Mouse (Mus musculus) limb, embryonic 10.5 days (tissue): ENCODE measurements at regions not wholly inside any gene's neighbourhood (a gene's known extent, or its start where the extent isn't known, plus 50 kb on each side); places are given as distances from the start of the nearest gene placed in this dataset.
"Not testable (repeated sequence)": the region's sequence is repeated elsewhere in the genome, so short reads cannot be mapped to it uniquely, and the experiment has no call there.

Experiments
- DNase-seq: peaks from one replicate; pipeline ENCODE4 v3.0.0-alpha.2; 2017; ENCODE audit warnings: low spot score
- H3K27ac ChIP-seq: fragments of 300-500 bp; sonication (generic); 2 replicates; pipeline ENCODE4 v1.5.1; 2016; ENCODE audit warnings: mild to moderate bottlenecking
- H3K27me3 ChIP-seq: fragments of 300-500 bp; sonication (generic); 2 replicates; pipeline ENCODE4 v1.6.1; 2016; ENCODE audit warnings: low read depth, mild to moderate bottlenecking; ENCODE audit not compliant: poor library complexity, severe bottlenecking
- H3K36me3 ChIP-seq: fragments of 300-500 bp; sonication (generic); 2 replicates; pipeline ENCODE4 v1.6.1; 2016; ENCODE audit warnings: mild to moderate bottlenecking, moderate library complexity
- H3K4me1 ChIP-seq: fragments of 300-500 bp; sonication (generic); 2 replicates; pipeline ENCODE4 v1.6.1; 2016
- H3K4me3 ChIP-seq: fragments of 300-500 bp; sonication (generic); 2 replicates; pipeline ENCODE4 v1.5.1; 2016; ENCODE audit warnings: mild to moderate bottlenecking, moderate library complexity
- H3K9me3 ChIP-seq: fragments of 300-500 bp; sonication (generic); replicated peaks from 2 replicates; pipeline ENCODE4 v1.6.1; 2016; ENCODE audit warnings: mild to moderate bottlenecking
- WGBS: fragments of 180-500 bp; shearing (Covaris S2); methylation state at CpG from one replicate; pipeline ENCODE4 v1.1.7; 2016; 5-methylcytosine and 5-hydroxymethylcytosine counted together

- no peak overlapping the region for H3K27ac ChIP-seq
- H3K36me3 ChIP-seq: no peaks in the 10 kb centered on the region
- no peak overlapping the region for H3K4me3 ChIP-seq
- H3K27me3 ChIP-seq: no peaks in the 10 kb centered on the region
- H3K4me1 ChIP-seq: no peaks in the 10 kb centered on the region
- no peaks in the 10 kb centered on the region for H3K9me3 ChIP-seq
- DNase-seq: no peak
Measured at GRCm38 (mm10) chr10:15321480-15321879, 603.5 kb upstream of the Gje1 start.

- Histone ChIP-seq H3K4me1 (no peaks in the 10 kb centered on the region), H3K4me3 (no peak overlapping the region), H3K27me3 (no peaks in the 10 kb centered on the region), H3K27ac (no peak overlapping the region), H3K9me3 (no peaks in the 10 kb centered on the region), H3K36me3 (no peaks in the 10 kb centered on the region)
- no peak for DNase-seq
- 79% methylated on average over 2 of the region's 2 CpGs for WGBS
Measured at GRCm38 (mm10) chr10:15317017-15317607, 599.1 kb upstream of the Gje1 start.

- Histone ChIP-seq H3K36me3 (no peaks in the 10 kb centered on the region), H3K4me1 (no peaks in the 10 kb centered on the region), H3K27ac (no peak overlapping the region), H3K27me3 (no peaks in the 10 kb centered on the region), H3K9me3 (no peaks in the 10 kb centered on the region), H3K4me3 (no peak overlapping the region)
- WGBS: 89% methylated on average over 2 of the region's 2 CpGs
- no peak for DNase-seq
Measured at GRCm38 (mm10) chr10:15310650-15311049, 592.6 kb upstream of the Gje1 start.

GRCm38 (mm10) chr10:15305811-15306473, 587.9 kb upstream of the Gje1 start:
- H3K27me3 ChIP-seq: no peaks in the 10 kb centered on the region

GRCm38 (mm10) chr10:15300199-15301085, 582.4 kb upstream of the Gje1 start:
- Histone ChIP-seq H3K27me3 (no peaks in the 10 kb centered on the region), H3K9me3 (no peaks in the 10 kb centered on the region), H3K36me3 (no peaks in the 10 kb centered on the region), H3K27ac (peak overlapping the region; percentile 39; the same call in 1 of the 2 replicates), H3K4me1 (0 out of 2 replicates have a peak, but pooled peaks cover 7% of the 10 kb centered on the region), H3K4me3 (no peak overlapping the region)
- peak; percentile 83 for DNase-seq
- 50% methylated on average over 8 of the region's 8 CpGs for WGBS

More at GRCm38 (mm10) chr10:15305811-15306473, 587.9 kb upstream of the Gje1 start:
- no peak overlapping the region for H3K27ac ChIP-seq
- H3K4me1 ChIP-seq: no peaks in the 10 kb centered on the region
- H3K36me3 ChIP-seq: no peaks in the 10 kb centered on the region
- H3K9me3 ChIP-seq: no peaks in the 10 kb centered on the region
- H3K4me3 ChIP-seq: no peak overlapping the region
- no peak for DNase-seq
- WGBS: 82% methylated on average over 3 of the region's 3 CpGs

GRCm38 (mm10) chr10:15299331-15300198, 581.6 kb upstream of the Gje1 start:
- 44% methylated on average over 11 of the region's 11 CpGs for WGBS
- DNase-seq: no peak
- Histone ChIP-seq H3K27me3 (no peaks in the 10 kb centered on the region), H3K27ac (no peak overlapping the region), H3K9me3 (no peaks in the 10 kb centered on the region), H3K36me3 (no peaks in the 10 kb centered on the region), H3K4me3 (no peak overlapping the region), H3K4me1 (0 out of 2 replicates have a peak, but pooled peaks cover 7% of the 10 kb centered on the region)

GRCm38 (mm10) chr10:15297257-15297656, 579.2 kb upstream of the Gje1 start:
- no peaks in the 10 kb centered on the region for H3K36me3 ChIP-seq
- no peak overlapping the region for H3K4me3 ChIP-seq
- 0 out of 2 replicates have a peak, but pooled peaks cover 7% of the 10 kb centered on the region for H3K4me1 ChIP-seq
- H3K9me3 ChIP-seq: no peaks in the 10 kb centered on the region
- H3K27ac ChIP-seq: no peak overlapping the region
- no peak for DNase-seq
- H3K27me3 ChIP-seq: no peaks in the 10 kb centered on the region
- 94% methylated on average over 2 of the region's 2 CpGs for WGBS

GRCm38 (mm10) chr10:15294125-15294524, 576.1 kb upstream of the Gje1 start:
- H3K27me3 ChIP-seq: no peaks in the 10 kb centered on the region
- H3K4me3 ChIP-seq: no peak overlapping the region
- no peak for DNase-seq
- no peak overlapping the region for H3K27ac ChIP-seq
- no peaks in the 10 kb centered on the region for H3K9me3 ChIP-seq
- 85% methylated on average over 1 of the region's 1 CpGs for whole genome bisulfite sequencing
- H3K36me3 ChIP-seq: no peaks in the 10 kb centered on the region
- H3K4me1 ChIP-seq: no peaks in the 10 kb centered on the region

GRCm38 (mm10) chr10:15263337-15263736, 545.3 kb upstream of the Gje1 start:
- not testable (repeated sequence) for DNase-seq, H3K27me3 ChIP-seq, H3K4me3 ChIP-seq, H3K27ac ChIP-seq, H3K9me3 ChIP-seq, H3K36me3 ChIP-seq, H3K4me1 ChIP-seq
- WGBS: 83% methylated on average over 1 of the region's 1 CpGs

GRCm38 (mm10) chr10:15262282-15262681, 544.3 kb upstream of the Gje1 start:
- H3K9me3 ChIP-seq, H3K27ac ChIP-seq, DNase-seq, H3K27me3 ChIP-seq, H3K4me3 ChIP-seq, H3K36me3 ChIP-seq, H3K4me1 ChIP-seq: not testable (repeated sequence)
- WGBS: 93% methylated on average over 7 of the region's 7 CpGs

GRCm38 (mm10) chr10:15249402-15250086, 531.5 kb upstream of the Gje1 start:
- no peaks in the 10 kb centered on the region for H3K4me1 ChIP-seq
- H3K9me3 ChIP-seq: no peaks in the 10 kb centered on the region
- no peaks in the 10 kb centered on the region for H3K36me3 ChIP-seq
- 70% methylated on average over 2 of the region's 2 CpGs for WGBS
- no peak for DNase-seq
- H3K27me3 ChIP-seq: no peaks in the 10 kb centered on the region
- no peak overlapping the region for H3K4me3 ChIP-seq
- no peak overlapping the region for H3K27ac ChIP-seq

GRCm38 (mm10) chr10:15248899-15249298, 530.9 kb upstream of the Gje1 start:
- no peaks in the 10 kb centered on the region for H3K27me3 ChIP-seq
- H3K4me1 ChIP-seq: no peaks in the 10 kb centered on the region
- no peaks in the 10 kb centered on the region for H3K9me3 ChIP-seq
- no peaks in the 10 kb centered on the region for H3K36me3 ChIP-seq
- no peak for DNase-seq
- 81% methylated on average over 3 of the region's 3 CpGs for WGBS
- no peak overlapping the region for H3K27ac ChIP-seq
- no peak overlapping the region for H3K4me3 ChIP-seq
